Mouse (Mus musculus) thymus, postnatal 0 days (tissue): ENCODE measurements around the gene Gm39653. TPM values are rescaled to one million over a fixed set of nuclear protein-coding genes. Genes with fewer than 3 reads are reported as not detected.
A peak's percentile ranks its signal among the peaks of the same experiment; 100 is the strongest.
"Not testable (repeated sequence)": the region's sequence is repeated elsewhere in the genome, so short reads cannot be mapped to it uniquely, and the experiment has no call there.

Experiments used
- DNase-seq: peaks from one replicate; pipeline ENCODE4 v3.0.0-alpha.2; 2015; ENCODE audit warnings: low spot score
- polyA plus RNA-seq: library from polyadenylated mRNA; unstranded; fragments of >200 nt; fragmentation: Nextera tagmentation; extraction: Ambion mirVana; gene quantifications from 2 replicates; pipeline ENCODE4 v1.2.1, GENCODE M21; 2015

Gene Gm39653
- polyA plus RNA-seq: not detected in 2 replicates

DNA sequence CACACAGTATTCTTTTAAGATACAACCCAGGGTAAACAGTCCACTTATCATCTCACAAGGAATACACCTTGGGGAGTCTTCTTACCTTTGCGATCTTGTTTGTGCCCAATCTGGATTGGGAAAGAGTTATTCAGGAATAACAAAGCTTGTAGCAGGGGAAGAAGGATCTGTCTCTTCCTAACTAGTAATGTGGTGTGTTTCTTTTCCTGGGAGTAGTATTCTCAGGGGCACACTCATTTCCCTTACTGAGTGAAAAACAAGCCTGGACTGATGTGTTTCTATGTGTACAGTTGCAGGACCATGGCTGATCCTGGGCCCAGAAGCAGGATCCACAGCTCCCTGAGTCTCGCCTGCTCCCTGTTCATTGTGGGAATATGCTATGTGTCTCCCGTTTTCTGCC is at the start of gene Gm39653:
TSS of gene Gm39653 (plus strand) at position 301 of the 400 bp plus-strand sequence.
- DNase-seq: no peak

DNA sequence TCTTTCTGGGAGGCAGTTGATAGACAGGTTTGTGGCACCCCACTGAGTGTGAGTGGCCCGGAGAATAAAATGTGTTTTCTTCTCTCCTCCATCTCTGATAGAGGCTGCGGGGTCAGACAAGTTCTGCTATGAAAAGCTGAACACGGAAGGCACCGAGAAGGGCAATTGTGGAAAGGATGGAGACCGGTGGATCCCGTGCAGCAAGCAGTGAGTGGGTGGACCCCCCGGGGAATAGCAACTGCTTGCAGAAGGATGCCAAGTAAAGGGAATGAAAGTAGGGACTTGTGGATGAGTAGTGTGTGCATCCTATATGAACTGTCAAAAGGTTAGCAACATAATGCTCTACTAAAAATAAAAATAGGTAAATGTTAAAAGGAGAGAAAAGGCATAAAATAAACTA is 49.3 kb upstream of the Gm39653 start:
- no peak for DNase-seq

DNA sequence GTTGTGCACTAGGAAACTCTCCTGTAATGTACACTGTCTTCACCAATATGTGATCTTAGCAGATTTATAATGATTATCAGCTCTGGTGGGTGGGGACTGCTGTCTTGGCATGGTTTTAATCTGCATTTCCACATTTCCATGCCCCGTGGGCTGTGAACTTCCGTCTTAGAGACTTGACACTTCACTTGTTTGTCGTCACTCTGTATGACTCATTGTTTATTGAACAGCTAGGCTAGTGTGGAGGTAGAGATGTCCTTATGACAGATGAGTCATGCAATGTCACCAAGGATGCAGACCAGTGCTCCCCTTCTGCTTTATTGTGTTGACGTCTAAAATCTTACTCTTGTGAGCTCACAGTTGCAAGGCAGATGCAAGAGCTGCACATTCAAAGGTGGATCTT is 48.7 kb upstream of the Gm39653 start:
- DNase-seq: no peak

- DNase-seq: no peak
These were observed 43.5 kb upstream of the Gm39653 start for GRCm38 (mm10) chr1:63572229-63572628.

DNA sequence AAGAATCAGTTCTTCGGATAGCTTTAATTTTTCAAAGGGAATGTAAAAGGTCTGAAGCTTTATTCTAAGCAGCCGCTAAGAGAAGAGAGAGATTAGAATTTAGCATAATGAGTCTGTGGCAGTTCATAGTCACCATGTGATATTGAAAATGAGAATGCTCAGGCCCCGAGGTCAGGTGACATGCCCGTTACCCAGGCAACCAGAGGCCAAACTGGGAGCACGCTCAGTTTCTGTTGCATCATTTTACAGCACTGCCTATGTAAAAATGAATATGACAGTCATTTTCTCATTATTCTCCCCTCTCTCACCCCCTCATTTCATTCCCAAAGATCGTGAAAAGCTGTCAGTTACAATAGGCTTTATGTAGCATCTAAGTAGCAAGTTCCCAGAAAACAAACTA is 42.3 kb upstream of the Gm39653 start:
- DNase-seq: no peak

GRCm38 (mm10) chr1:63573864-63574611 is 41.7 kb upstream of the Gm39653 start:
- no peak for DNase-seq

- DNase-seq: no peak
These were observed 39.0 kb upstream of the Gm39653 start for GRCm38 (mm10) chr1:63576803-63577202.

GRCm38 (mm10) chr1:63579153-63579552 is 36.6 kb upstream of the Gm39653 start:
- no peak for DNase-seq

GRCm38 (mm10) chr1:63586869-63587268 is 28.9 kb upstream of the Gm39653 start:
- no peak for DNase-seq

- no peak for DNase-seq
These were observed 11.8 kb upstream of the Gm39653 start for GRCm38 (mm10) chr1:63603870-63604500.

DNA sequence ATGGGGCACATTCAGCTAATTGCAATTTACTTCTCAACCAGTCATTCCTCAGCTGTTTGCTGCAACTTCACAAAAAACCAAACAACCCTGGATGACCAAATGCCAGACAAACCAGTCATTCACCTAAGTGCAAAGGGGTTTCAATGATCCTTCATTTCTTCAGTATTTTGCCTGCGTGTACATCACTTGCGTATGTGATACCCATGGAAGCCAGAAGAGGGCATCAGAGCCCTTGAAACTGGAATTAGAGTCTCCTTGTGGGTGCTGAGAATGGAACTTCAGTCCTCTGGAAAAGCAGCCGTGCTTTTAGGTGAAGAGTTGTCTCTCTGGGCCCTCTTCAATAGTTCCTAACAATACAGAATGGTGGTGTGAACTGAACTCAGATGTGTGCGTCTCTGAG is 6.2 kb upstream of the Gm39653 start:
- no peak for DNase-seq

GRCm38 (mm10) chr1:63614594-63614993 is 1.2 kb upstream of the Gm39653 start:
- peak; percentile 10 for DNase-seq

DNA sequence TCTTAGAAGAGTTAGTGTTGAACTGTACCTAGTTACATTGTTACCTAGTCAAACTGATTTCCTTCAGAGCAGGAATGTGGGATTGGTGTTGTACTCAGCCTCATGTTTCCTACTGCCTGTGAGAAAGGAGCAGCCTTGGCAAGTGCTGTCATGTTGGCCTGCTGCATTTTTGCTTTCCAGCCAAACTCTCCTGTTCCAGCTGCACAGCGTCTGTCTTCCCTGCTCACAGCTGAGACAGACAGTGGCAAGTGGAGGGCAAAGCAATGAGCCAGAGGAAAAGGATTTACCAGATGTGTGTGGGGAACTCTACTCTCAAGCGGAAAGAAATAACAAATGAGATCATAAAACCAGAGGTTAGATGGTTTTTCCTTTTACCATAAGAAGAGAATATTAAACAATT is 12.4 kb downstream of the Gm39653 start:
- no peak for DNase-seq

DNA sequence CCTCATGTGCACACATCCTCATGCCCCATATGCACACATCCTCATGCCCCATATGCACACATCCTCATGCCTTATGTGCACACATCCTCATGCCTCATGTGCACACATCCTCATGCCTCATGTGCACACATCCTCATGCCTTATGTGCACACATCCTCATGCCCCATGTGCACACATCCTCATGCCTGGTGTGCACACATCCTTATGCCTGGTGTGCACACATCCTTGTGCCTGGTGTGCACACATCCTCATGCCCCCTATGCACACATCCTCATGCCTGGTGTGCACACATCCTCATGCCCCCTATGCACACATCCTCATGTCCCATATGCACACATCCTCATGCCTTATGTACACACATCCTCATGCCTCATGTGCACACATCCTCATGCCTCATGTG is 14.6 kb downstream of the Gm39653 start:
- not testable (repeated sequence) for DNase-seq

- no peak for DNase-seq
These were observed 24.2 kb downstream of the Gm39653 start for GRCm38 (mm10) chr1:63639921-63640320.

DNA sequence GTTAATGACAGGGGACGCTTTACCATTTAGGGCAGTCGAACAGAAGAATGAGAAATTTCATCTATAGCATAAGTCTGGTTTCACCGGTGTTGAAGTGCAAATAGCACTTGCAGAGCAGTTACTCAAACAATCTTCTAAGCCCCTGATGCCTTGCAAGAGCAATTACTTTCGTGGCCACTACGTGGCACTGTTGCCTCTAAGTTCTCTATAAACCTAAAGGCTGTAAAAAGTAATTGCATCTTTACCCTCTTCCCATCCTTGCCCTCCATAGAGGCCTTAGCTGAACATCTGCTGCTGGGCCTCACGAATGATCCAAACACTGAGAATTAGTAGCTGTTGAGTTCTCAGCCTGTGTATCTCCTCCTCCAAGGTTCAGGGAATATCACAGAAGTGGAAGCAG is 42.2 kb downstream of the Gm39653 start:
- peak; percentile 64 for DNase-seq

DNA sequence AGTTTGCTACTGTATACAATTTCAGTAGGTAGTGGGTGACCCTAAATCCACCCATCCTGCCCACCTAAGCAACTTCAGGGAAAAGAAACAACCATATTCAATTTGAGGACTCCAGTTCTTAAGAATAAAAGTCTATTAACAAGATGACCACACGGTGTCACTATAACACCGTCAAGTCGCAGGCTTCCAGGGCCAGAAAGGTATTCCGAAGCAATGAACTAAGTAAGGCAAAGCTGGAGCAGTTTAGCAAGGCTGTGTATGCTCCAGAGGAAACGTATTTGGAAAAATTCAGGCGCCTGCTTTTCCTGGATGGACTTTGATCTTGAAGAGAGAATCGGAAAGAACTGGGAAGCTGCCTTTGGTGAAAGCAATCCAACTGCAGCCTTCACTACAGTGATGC is 43.8 kb downstream of the Gm39653 start:
- DNase-seq: peak; percentile 71

- no peak for DNase-seq
These were observed 50.3 kb downstream of the Gm39653 start for GRCm38 (mm10) chr1:63666089-63666488.

- DNase-seq: no peak
These were observed 51.6 kb downstream of the Gm39653 start for GRCm38 (mm10) chr1:63667201-63667948.

DNA sequence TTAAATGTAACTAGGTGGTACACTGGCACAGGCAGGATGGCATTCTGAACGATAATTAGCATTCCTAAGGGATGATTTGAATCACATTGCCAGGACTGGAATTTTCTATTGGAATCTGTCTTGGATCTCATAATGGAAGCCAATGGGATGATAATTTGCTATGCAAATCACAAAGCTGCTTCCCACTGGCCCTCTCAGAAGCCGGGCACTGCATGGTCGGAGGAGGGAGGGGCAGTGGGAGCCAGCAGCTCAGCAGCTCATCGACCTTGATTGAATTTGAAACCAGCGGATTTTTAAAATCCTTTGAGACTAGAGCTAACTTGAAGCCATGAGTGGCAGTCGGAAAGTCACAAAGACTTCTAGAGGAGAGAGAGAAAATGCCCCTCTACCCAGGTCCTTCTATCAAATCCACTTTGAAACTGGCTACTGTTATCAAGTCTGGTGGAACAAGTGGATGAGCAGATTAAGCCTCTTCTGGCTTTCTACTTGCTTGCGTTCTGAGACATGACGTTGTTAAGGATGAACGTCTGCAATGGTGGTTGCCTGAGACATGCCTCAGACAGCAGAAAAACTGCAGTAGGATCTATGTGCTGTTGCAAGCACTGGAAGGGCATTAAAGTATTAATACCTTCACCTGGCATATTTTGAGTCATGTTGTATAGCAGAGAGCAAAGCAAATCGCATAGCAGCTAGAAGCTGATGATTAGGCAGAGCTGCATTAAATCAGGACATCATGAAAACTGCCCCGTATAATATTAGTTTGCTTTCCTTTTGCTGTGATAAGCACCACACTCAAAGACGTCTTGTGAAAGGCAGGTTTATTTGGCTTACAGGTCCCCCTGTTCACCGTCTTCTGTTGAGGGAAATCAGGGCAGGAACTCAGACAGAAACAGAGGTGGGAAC is 52.4 kb downstream of the Gm39653 start:
- DNase-seq: no peak

DNA sequence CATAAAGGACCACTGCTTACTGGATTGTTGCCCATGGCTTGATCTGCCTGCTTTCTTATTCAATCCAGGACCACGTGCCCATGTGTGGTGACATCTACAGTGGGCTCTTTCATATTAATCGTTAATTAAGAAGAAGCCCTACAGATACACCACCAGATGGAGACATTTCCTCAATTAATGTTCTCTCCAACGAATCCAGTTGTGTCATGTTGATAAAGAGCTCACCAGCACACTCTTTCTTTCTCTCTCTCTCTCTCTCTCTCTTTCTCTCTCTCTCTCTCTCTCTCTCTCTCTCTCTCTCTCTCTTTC is 53.0 kb downstream of the Gm39653 start:
- DNase-seq: peak; percentile 44
